Mouse (Mus musculus): ENCODE measurements at regions not wholly inside any gene's neighbourhood (a gene's known extent, or its start where the extent isn't known, plus 50 kb on each side); places are given as distances from the start of the nearest gene placed in this dataset.
"Not testable (repeated sequence)": the region's sequence is repeated elsewhere in the genome, so short reads cannot be mapped to it uniquely, and the experiment has no call there.

DNA sequence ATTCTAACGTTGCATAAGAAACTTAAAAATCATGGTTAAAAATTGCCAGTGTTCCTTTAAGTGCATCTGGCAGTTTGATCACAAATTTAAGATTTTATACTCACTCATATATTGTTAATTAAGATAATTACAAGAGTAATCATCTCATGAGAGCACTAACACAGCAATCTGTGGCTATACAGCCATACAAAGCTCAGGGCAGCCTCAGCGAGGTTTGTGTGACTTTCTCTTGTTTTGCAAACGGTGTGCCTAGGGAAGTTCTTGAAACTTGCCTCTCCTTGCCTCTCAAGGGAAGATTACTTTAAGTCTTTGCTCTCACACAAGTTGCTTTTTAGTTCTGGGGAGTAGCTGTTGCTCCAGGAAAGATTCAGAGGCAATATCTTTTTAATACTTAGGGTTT lies 58.1 kb upstream of the Slc1a4 start:
- Histone ChIP-seq H3K4me2 (ENCODE audit: low read depth, low read length) (no peak overlapping the region), H3K27ac (replicated peaks; ENCODE audit: low read depth, low read length) (no peak overlapping the region), H3K4me1 (ENCODE audit: control insufficient read depth, insufficient read depth, low read length) (no peaks in the 10 kb centered on the region), H3K36me3 (replicated peaks; ENCODE audit: control insufficient read depth, insufficient read depth, low read depth, low read length) (no peaks in the 10 kb centered on the region), H3K9ac (replicated peaks; ENCODE audit: low read length) (no peak overlapping the region), H3K9me3 (replicated peaks; ENCODE audit: control insufficient read depth, low read length) (no peaks in the 10 kb centered on the region; the same call in 1 of the 2 replicates), H3K4me3 (ENCODE audit: low read depth, low read length) (no peak overlapping the region), H3K27me3 (ENCODE audit: control insufficient read depth, insufficient read depth, low read length) (no peaks in the 10 kb centered on the region)
- 69% methylated on average over 3 of the region's 3 CpGs for WGBS
- no peak for ATAC-seq (replicated peaks; ENCODE audit: insufficient number of reproducible peaks, low FRiP score, low TSS enrichment, low read depth)
- no peak for DNase-seq (ENCODE audit: low spot score)

DNA sequence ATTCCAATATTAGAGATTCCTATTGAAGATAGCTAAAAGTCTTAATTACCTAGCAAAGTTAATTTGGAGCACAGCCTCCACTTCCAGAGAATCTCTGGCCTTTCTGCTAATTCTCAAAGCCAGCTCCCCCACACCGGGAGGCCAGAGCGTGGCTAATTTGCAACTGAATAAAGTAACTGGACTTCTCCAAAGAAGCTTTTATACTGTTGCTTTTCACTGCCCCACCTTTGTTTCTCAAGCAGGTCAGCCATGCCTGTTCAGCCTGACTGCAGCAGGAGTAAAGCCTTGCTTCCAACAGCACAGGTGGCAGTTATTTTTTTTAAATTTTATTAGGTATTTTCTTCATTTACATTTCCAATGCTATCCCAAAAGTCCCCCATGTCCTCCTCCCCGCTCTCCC lies 60.8 kb upstream of the Slc1a4 start:
- H3K9me3 ChIP-seq (replicated peaks; ENCODE audit: control insufficient read depth, low read length); DNase-seq (ENCODE audit: low spot score); H3K4me3 ChIP-seq (ENCODE audit: low read depth, low read length); H3K4me1 ChIP-seq (ENCODE audit: control insufficient read depth, insufficient read depth, low read length); H3K27me3 ChIP-seq (ENCODE audit: control insufficient read depth, insufficient read depth, low read length); H3K4me2 ChIP-seq (ENCODE audit: low read depth, low read length); ATAC-seq (replicated peaks; ENCODE audit: insufficient number of reproducible peaks, low FRiP score, low TSS enrichment, low read depth); H3K36me3 ChIP-seq (replicated peaks; ENCODE audit: control insufficient read depth, insufficient read depth, low read depth, low read length); H3K27ac ChIP-seq (replicated peaks; ENCODE audit: low read depth, low read length); H3K9ac ChIP-seq (replicated peaks; ENCODE audit: low read length): not testable (repeated sequence)
- 73% methylated on average over 3 of the region's 3 CpGs for WGBS

DNA sequence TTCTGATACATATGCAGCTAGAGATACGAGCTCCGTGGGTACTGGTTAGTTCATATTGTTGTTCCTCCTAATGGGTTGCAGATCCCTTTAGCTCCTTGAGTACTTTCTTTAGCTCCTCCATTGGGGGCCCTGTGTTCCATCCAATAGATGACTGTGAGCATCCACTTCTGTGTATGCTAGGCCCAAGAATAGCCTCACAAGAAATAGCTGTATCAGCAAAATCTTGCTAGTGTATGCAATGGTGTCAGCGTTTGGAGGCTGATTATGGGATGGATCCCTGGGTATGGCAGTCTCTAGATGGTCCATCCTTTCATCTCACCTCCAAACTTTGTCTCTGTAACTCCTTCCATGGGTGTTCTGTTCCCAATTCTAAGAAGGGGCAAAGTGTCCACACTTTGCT lies 61.3 kb upstream of the Slc1a4 start:
- not testable (repeated sequence) for H3K4me1 ChIP-seq (ENCODE audit: control insufficient read depth, insufficient read depth, low read length); H3K27ac ChIP-seq (replicated peaks; ENCODE audit: low read depth, low read length); H3K36me3 ChIP-seq (replicated peaks; ENCODE audit: control insufficient read depth, insufficient read depth, low read depth, low read length); H3K4me3 ChIP-seq (ENCODE audit: low read depth, low read length); H3K4me2 ChIP-seq (ENCODE audit: low read depth, low read length); DNase-seq (ENCODE audit: low spot score); H3K9ac ChIP-seq (replicated peaks; ENCODE audit: low read length); H3K9me3 ChIP-seq (replicated peaks; ENCODE audit: control insufficient read depth, low read length); H3K27me3 ChIP-seq (ENCODE audit: control insufficient read depth, insufficient read depth, low read length); ATAC-seq (replicated peaks; ENCODE audit: insufficient number of reproducible peaks, low FRiP score, low TSS enrichment, low read depth)
- 90% methylated on average over 3 of the region's 3 CpGs for WGBS

- DNase-seq (ENCODE audit: low spot score): no peak
- H3K4me2 ChIP-seq (ENCODE audit: low read depth, low read length): no peak overlapping the region
- WGBS: 93% methylated on average over 7 of the region's 7 CpGs
- H3K36me3 ChIP-seq (replicated peaks; ENCODE audit: control insufficient read depth, insufficient read depth, low read depth, low read length): no peaks in the 10 kb centered on the region; the same call in 1 of the 2 replicates
- H3K4me3 ChIP-seq (ENCODE audit: low read depth, low read length): no peak overlapping the region
- no peaks in the 10 kb centered on the region for H3K27me3 ChIP-seq (ENCODE audit: control insufficient read depth, insufficient read depth, low read length)
- no peak overlapping the region for H3K27ac ChIP-seq (replicated peaks; ENCODE audit: low read depth, low read length)
- ATAC-seq (replicated peaks; ENCODE audit: insufficient number of reproducible peaks, low FRiP score, low TSS enrichment, low read depth): no peak
- H3K9ac ChIP-seq (replicated peaks; ENCODE audit: low read length): no peak overlapping the region
- no peaks in the 10 kb centered on the region; the same call in 1 of the 2 replicates for H3K9me3 ChIP-seq (replicated peaks; ENCODE audit: control insufficient read depth, low read length)
- H3K4me1 ChIP-seq (ENCODE audit: control insufficient read depth, insufficient read depth, low read length): no peaks in the 10 kb centered on the region
These were observed 63.3 kb upstream of the Slc1a4 start for GRCm38 (mm10) chr11:20395848-20396203.

DNA sequence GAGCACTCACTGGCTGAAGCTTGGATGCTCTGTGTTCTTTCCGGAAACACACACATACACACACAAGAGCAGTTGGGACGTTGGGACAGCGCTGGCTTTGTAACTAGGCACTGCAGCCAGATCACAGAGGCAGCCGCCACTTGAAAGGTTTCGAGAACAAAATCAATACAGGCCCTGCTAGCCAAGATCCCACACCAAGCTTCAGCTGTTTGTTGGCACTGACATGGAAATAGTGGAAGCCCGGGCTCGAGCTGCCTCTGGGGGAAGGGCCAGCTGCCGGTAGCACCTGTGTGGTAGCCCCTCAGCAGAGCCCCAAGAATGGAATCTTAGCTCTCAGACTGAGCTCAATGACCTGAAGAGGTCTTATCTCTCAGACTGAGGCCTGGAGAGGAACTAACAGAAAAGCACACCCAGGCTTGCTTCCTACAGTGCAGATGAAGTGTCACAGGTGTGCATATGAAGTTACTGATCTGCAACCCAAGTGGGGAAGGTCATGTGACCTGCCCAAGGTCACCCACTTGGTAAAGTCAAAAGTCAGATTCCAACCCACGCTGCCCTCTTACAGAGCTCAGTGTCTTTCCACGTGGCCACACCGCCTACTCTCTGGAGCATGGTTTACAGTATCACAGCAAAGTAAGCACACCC lies 63.8 kb upstream of the Slc1a4 start:
- no peak for ATAC-seq (replicated peaks; ENCODE audit: insufficient number of reproducible peaks, low FRiP score, low TSS enrichment, low read depth)
- no peak overlapping the region for H3K9ac ChIP-seq (replicated peaks; ENCODE audit: low read length)
- no peak for DNase-seq (ENCODE audit: low spot score)
- no peak overlapping the region for H3K4me2 ChIP-seq (ENCODE audit: low read depth, low read length)
- H3K9me3 ChIP-seq (replicated peaks; ENCODE audit: control insufficient read depth, low read length): no peaks in the 10 kb centered on the region; the same call in 1 of the 2 replicates
- no peaks in the 10 kb centered on the region for H3K4me1 ChIP-seq (ENCODE audit: control insufficient read depth, insufficient read depth, low read length)
- 81% methylated on average over 11 of the region's 11 CpGs for WGBS
- H3K36me3 ChIP-seq (replicated peaks; ENCODE audit: control insufficient read depth, insufficient read depth, low read depth, low read length): no peaks in the 10 kb centered on the region; the same call in 1 of the 2 replicates
- no peak overlapping the region for H3K27ac ChIP-seq (replicated peaks; ENCODE audit: low read depth, low read length)
- H3K27me3 ChIP-seq (ENCODE audit: control insufficient read depth, insufficient read depth, low read length): no peaks in the 10 kb centered on the region
- H3K4me3 ChIP-seq (ENCODE audit: low read depth, low read length): no peak overlapping the region

DNA sequence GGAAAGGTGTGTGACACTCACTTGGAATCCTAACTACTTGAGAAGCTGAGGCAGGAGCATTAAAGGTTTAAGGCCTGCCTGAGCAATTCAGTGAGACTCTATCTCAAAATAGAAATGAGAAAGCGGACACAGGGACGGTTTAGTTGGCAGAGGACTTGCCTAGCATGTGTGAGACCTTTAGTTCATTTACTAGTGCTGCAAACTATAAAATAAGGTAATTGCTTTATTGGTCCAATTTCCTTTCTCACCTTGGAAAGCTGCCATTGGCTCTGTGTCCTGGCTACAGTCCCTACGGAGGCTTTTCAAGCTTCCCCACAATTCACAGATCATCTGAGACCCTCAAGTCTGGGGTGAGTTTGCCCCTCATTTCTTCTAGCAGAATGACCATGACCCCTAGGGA lies 64.4 kb upstream of the Slc1a4 start:
- no peaks in the 10 kb centered on the region for H3K9me3 ChIP-seq (replicated peaks; ENCODE audit: control insufficient read depth, low read length)
- DNase-seq (ENCODE audit: low spot score) (no peak), ATAC-seq (replicated peaks; ENCODE audit: insufficient number of reproducible peaks, low FRiP score, low TSS enrichment, low read depth) (no peak)
- H3K4me2 ChIP-seq (ENCODE audit: low read depth, low read length): no peak overlapping the region
- H3K4me3 ChIP-seq (ENCODE audit: low read depth, low read length): no peak overlapping the region
- H3K4me1 ChIP-seq (ENCODE audit: control insufficient read depth, insufficient read depth, low read length): no peaks in the 10 kb centered on the region
- H3K9ac ChIP-seq (replicated peaks; ENCODE audit: low read length): no peak overlapping the region
- H3K36me3 ChIP-seq (replicated peaks; ENCODE audit: control insufficient read depth, insufficient read depth, low read depth, low read length): no peaks in the 10 kb centered on the region; the same call in 1 of the 2 replicates
- 84% methylated on average over 3 of the region's 3 CpGs for WGBS
- no peak overlapping the region for H3K27ac ChIP-seq (replicated peaks; ENCODE audit: low read depth, low read length)
- no peaks in the 10 kb centered on the region for H3K27me3 ChIP-seq (ENCODE audit: control insufficient read depth, insufficient read depth, low read length)

- Histone ChIP-seq H3K36me3 (replicated peaks; ENCODE audit: control insufficient read depth, insufficient read depth, low read depth, low read length) (no peaks in the 10 kb centered on the region; the same call in 1 of the 2 replicates), H3K27ac (replicated peaks; ENCODE audit: low read depth, low read length) (0 out of 2 replicates have a peak overlapping the region, but pooled peaks have one; percentile 20), H3K9me3 (replicated peaks; ENCODE audit: control insufficient read depth, low read length) (no peaks in the 10 kb centered on the region), H3K4me3 (ENCODE audit: low read depth, low read length) (peak overlapping the region; percentile 27), H3K4me2 (ENCODE audit: low read depth, low read length) (peak overlapping the region; percentile 56), H3K4me1 (ENCODE audit: control insufficient read depth, insufficient read depth, low read length) (no peaks in the 10 kb centered on the region), H3K27me3 (ENCODE audit: control insufficient read depth, insufficient read depth, low read length) (no peaks in the 10 kb centered on the region), H3K9ac (replicated peaks; ENCODE audit: low read length) (peak overlapping the region; percentile 35)
- DNase-seq (ENCODE audit: low spot score) (peak; percentile 93), ATAC-seq (replicated peaks; ENCODE audit: insufficient number of reproducible peaks, low FRiP score, low TSS enrichment, low read depth) (peak; percentile 78)
- 6% methylated on average over 32 of the region's 32 CpGs for WGBS
These were observed 68.1 kb upstream of the Slc1a4 start for GRCm38 (mm10) chr11:20400302-20401234.

GRCm38 (mm10) chr11:20403456-20403855 lies 70.9 kb upstream of the Slc1a4 start:
- ATAC-seq (replicated peaks; ENCODE audit: insufficient number of reproducible peaks, low FRiP score, low TSS enrichment, low read depth) (no peak), DNase-seq (ENCODE audit: low spot score) (no peak)
- Histone ChIP-seq H3K4me2 (ENCODE audit: low read depth, low read length) (no peak overlapping the region), H3K9ac (replicated peaks; ENCODE audit: low read length) (no peak overlapping the region), H3K9me3 (replicated peaks; ENCODE audit: control insufficient read depth, low read length) (no peaks in the 10 kb centered on the region), H3K27me3 (ENCODE audit: control insufficient read depth, insufficient read depth, low read length) (no peaks in the 10 kb centered on the region), H3K4me1 (ENCODE audit: control insufficient read depth, insufficient read depth, low read length) (no peaks in the 10 kb centered on the region), H3K36me3 (replicated peaks; ENCODE audit: control insufficient read depth, insufficient read depth, low read depth, low read length) (no peaks in the 10 kb centered on the region; the same call in 1 of the 2 replicates), H3K27ac (replicated peaks; ENCODE audit: low read depth, low read length) (no peak overlapping the region), H3K4me3 (ENCODE audit: low read depth, low read length) (no peak overlapping the region)
- WGBS: 62% methylated on average over 3 of the region's 3 CpGs
